ENCODE assay signal across 9 mouse cellular contexts in genomic region chr2:122367701-122368080, GRCm38 (mm10). TPM values are rescaled to one million over a fixed set of nuclear protein-coding genes. Genes with fewer than 3 reads are reported as not detected.
DNase-seq lines count a peak whose midpoint lies in the region; ATAC-seq and TF ChIP-seq lines count a peak whose summit lies in the region.
"Had no signal": no experiment of that assay in that cellular context is flagged by ENCODE, and none has a peak within 500 bp of the region (broad histone marks: within the 10 kb centered on the region; RNA-seq: fewer than 3 reads in every experiment).

No protein-coding gene starts in this region.

- H3K27me3 ChIP-seq in thymus, adult 2 months (ENCODE audit: control insufficient read depth, insufficient read depth, low read length): no peaks in the 10 kb centered on the region
- H3K27me3 ChIP-seq in liver, embryonic 11.5 days (replicated peaks; ENCODE audit: control insufficient read depth, insufficient read depth, low read length): no peaks in the 10 kb centered on the region; the same call in 1 of the 2 replicates
- no peaks in the 10 kb centered on the region for H3K27me3 ChIP-seq in stomach, postnatal 0 days (ENCODE audit: control insufficient read depth, insufficient read depth, low read length)

- no peak for TF ChIP-seq EP300 in stomach, postnatal 0 days (optimal IDR thresholded peaks at IDR 0.05)

- intact Hi-C loops in gastrocnemius, adult 2 months (cut with DNase I): no loop called here

- no peak for TF ChIP-seq POLR2A in thymus, adult 2 months (IDR thresholded peaks at IDR 0.05; ENCODE audit: control insufficient read depth, extremely low read depth, insufficient read depth, low read length, poor library complexity)

- H3K27ac ChIP-seq in gastrocnemius, adult 2 months: no peak overlapping the region
- no peak overlapping the region for H3K27ac ChIP-seq in thymus, adult 2 months (ENCODE audit: control insufficient read depth, insufficient read depth, low read length)
- H3K27ac ChIP-seq in liver, embryonic 11.5 days (ENCODE audit: low read depth, low read length): no peak overlapping the region
- H3K27ac ChIP-seq in stomach, postnatal 0 days (replicated peaks): no peak overlapping the region

- 68% methylated on average over 4 of the region's 4 CpGs for WGBS in thymus, adult 2 months
- 28% methylated on average over 4 of the region's 4 CpGs for WGBS in liver, embryonic 11.5 days
- 45% methylated on average over 4 of the region's 4 CpGs for WGBS in stomach, postnatal 0 days

- no peaks in the 10 kb centered on the region for H3K36me3 ChIP-seq in thymus, adult 2 months (ENCODE audit: control insufficient read depth, insufficient read depth, low read length)
- H3K36me3 ChIP-seq in liver, embryonic 11.5 days (ENCODE audit: control insufficient read depth, insufficient read depth, low read length): no peaks in the 10 kb centered on the region
- no peaks in the 10 kb centered on the region for H3K36me3 ChIP-seq in stomach, postnatal 0 days (ENCODE audit: control insufficient read depth, insufficient read depth, low read length)

- peaks cover 24% of the 10 kb centered on the region for H3K4me1 ChIP-seq in thymus, adult 2 months (replicated peaks; ENCODE audit: control insufficient read depth, insufficient read depth, low read length)
- peaks cover 25% of the 10 kb centered on the region for H3K4me1 ChIP-seq in liver, embryonic 11.5 days (replicated peaks; ENCODE audit: control insufficient read depth, insufficient read depth, low read length)
- H3K4me1 ChIP-seq in stomach, postnatal 0 days (replicated peaks; ENCODE audit: control insufficient read depth, insufficient read depth): no peaks in the 10 kb centered on the region

- H3K4me2 ChIP-seq in liver, embryonic 11.5 days: peak overlapping the region; percentile 98
- peak overlapping the region; percentile 97 for H3K4me2 ChIP-seq in stomach, postnatal 0 days (replicated peaks; ENCODE audit: low read depth)

- ATAC-seq in liver, embryonic 11.5 days (replicated peaks; ENCODE audit: low FRiP score): no peak
- ATAC-seq in stomach, postnatal 0 days (ENCODE audit: low FRiP score, low TSS enrichment): no peak

- no peak for TF ChIP-seq CTCF in gastrocnemius, adult 2 months (IDR thresholded peaks at IDR 0.05)
- TF ChIP-seq CTCF in thymus, adult 2 months (IDR thresholded peaks at IDR 0.05; ENCODE audit: borderline replicate concordance, control insufficient read depth, extremely low read depth, insufficient read depth, low read length, poor library complexity): no peak
- no peak for TF ChIP-seq CTCF in stomach, postnatal 0 days (IDR thresholded peaks at IDR 0.05; ENCODE audit: low read depth)

- H3K9ac ChIP-seq in liver, embryonic 11.5 days (ENCODE audit: low read depth, low read length): peak overlapping the region; percentile 79; the same call in 1 of the 2 replicates
- H3K9ac ChIP-seq in stomach, postnatal 0 days (ENCODE audit: low read length): peak overlapping the region; percentile 52

- H3K4me3 ChIP-seq in gastrocnemius, adult 2 months: peak overlapping the region; percentile 91
- H3K4me3 ChIP-seq in thymus, adult 2 months (ENCODE audit: control insufficient read depth, insufficient read depth, low read length): peak overlapping the region; percentile 61
- H3K4me3 ChIP-seq in liver, embryonic 11.5 days (ENCODE audit: low read depth, low read length): peak overlapping the region; percentile 84
- peak overlapping the region; percentile 79 for H3K4me3 ChIP-seq in stomach, postnatal 0 days (ENCODE audit: low read depth, low read length)

- no peak for DNase-seq in gastrocnemius, adult 2 months
- DNase-seq in gastrocnemius, postnatal 25 days: no peak
- DNase-seq in thymus, adult 2 months: no peak
- DNase-seq in thymus, postnatal 14 days: no peak
- DNase-seq in liver, embryonic 11.5 days (ENCODE audit: low spot score): no peak
- no peak for DNase-seq in stomach, postnatal 0 days (ENCODE audit: low spot score)
- DNase-seq in thymus, postnatal 0 days (ENCODE audit: low spot score): no peak
- DNase-seq in urinary bladder, postnatal 36 days (ENCODE audit: low spot score in 2 of 2): no peak

- no peaks in the 10 kb centered on the region for H3K9me3 ChIP-seq in liver, embryonic 11.5 days (ENCODE audit: control insufficient read depth, low read length)
- H3K9me3 ChIP-seq in stomach, postnatal 0 days (ENCODE audit: control insufficient read depth, low read length): no peaks in the 10 kb centered on the region

RNA-seq across cellular contexts. Expression of gene Shf, which starts 1.3 kb away (rescaled TPM):
- total RNA-seq in gastrocnemius, adult 2 months (2021): 1 to 10 TPM; 2.1 to 2.9 TPM
- total RNA-seq in gastrocnemius, postnatal 25 days (2021): 1 to 10 TPM; 2.0 to 2.7 TPM
- 36.3 and 41.9 TPM in 2 replicates for polyA plus RNA-seq in thymus, adult 2 months (2012; rRNA removed)
- polyA plus RNA-seq in liver, embryonic 11.5 days (2014; fragmentation: Nextera tagmentation; extraction: Ambion mirVana): 2.5 TPM in 2 replicates
- 1.6 and 1.7 TPM in 2 replicates for polyA plus RNA-seq in stomach, postnatal 0 days (2015; fragmentation: Nextera tagmentation; extraction: Ambion mirVana)
- 3.4 and 3.9 TPM in 2 replicates for polyA plus RNA-seq in thymus, postnatal 0 days (2015; fragmentation: Nextera tagmentation; extraction: Ambion mirVana)

RNA-seq across cellular contexts. Expression of gene Duox1, which starts 52.2 kb away (rescaled TPM):
- under 1 TPM; 0.43 to 0.73 TPM for total RNA-seq in gastrocnemius, adult 2 months (2021)
- total RNA-seq in gastrocnemius, postnatal 25 days (2021): under 1 TPM; 0.46 to 0.72 TPM
- 0.26 and 0.42 TPM in 2 replicates for polyA plus RNA-seq in thymus, adult 2 months (2012; rRNA removed)
- polyA plus RNA-seq in liver, embryonic 11.5 days (2014; fragmentation: Nextera tagmentation; extraction: Ambion mirVana): 0.10 TPM in 1 of 2 replicates, not detected in the other
- 3.5 and 4.3 TPM in 2 replicates for polyA plus RNA-seq in stomach, postnatal 0 days (2015; fragmentation: Nextera tagmentation; extraction: Ambion mirVana)
- 0.08 and 0.16 TPM in 2 replicates for polyA plus RNA-seq in thymus, postnatal 0 days (2015; fragmentation: Nextera tagmentation; extraction: Ambion mirVana)

RNA-seq across cellular contexts. Expression of gene Duoxa1, which starts 54.2 kb away (rescaled TPM):
- total RNA-seq in gastrocnemius, adult 2 months (2021): under 1 TPM; 0.28 to 0.95 TPM
- 1 to 10 TPM in 1 of 2 experiments, under 1 TPM in 1; 0.95 to 1.1 TPM for total RNA-seq in gastrocnemius, postnatal 25 days (2021)
- polyA plus RNA-seq in thymus, adult 2 months (2012; rRNA removed): 3.5 and 5.3 TPM in 2 replicates
- polyA plus RNA-seq in liver, embryonic 11.5 days (2014; fragmentation: Nextera tagmentation; extraction: Ambion mirVana): not detected in 2 replicates
- 17.3 and 19.4 TPM in 2 replicates for polyA plus RNA-seq in stomach, postnatal 0 days (2015; fragmentation: Nextera tagmentation; extraction: Ambion mirVana)
- polyA plus RNA-seq in thymus, postnatal 0 days (2015; fragmentation: Nextera tagmentation; extraction: Ambion mirVana): 2.1 and 2.3 TPM in 2 replicates
- total RNA-seq: layer of hippocampus, postnatal 10 days had no signal

RNA-seq across cellular contexts. Expression of gene Slc28a2, which starts 58.6 kb away (rescaled TPM):
- total RNA-seq in gastrocnemius, adult 2 months (2021): 1 to 10 TPM; 5.6 to 9.9 TPM
- total RNA-seq in gastrocnemius, postnatal 25 days (2021): 1 to 10 TPM; 4.8 to 5.6 TPM
- 22.9 and 28.7 TPM in 2 replicates for polyA plus RNA-seq in thymus, adult 2 months (2012; rRNA removed)
- 0.29 and 0.35 TPM in 2 replicates for polyA plus RNA-seq in liver, embryonic 11.5 days (2014; fragmentation: Nextera tagmentation; extraction: Ambion mirVana)
- polyA plus RNA-seq in stomach, postnatal 0 days (2015; fragmentation: Nextera tagmentation; extraction: Ambion mirVana): 10.6 and 12.9 TPM in 2 replicates
- 25.0 and 29.1 TPM in 2 replicates for polyA plus RNA-seq in thymus, postnatal 0 days (2015; fragmentation: Nextera tagmentation; extraction: Ambion mirVana)
